ENCODE assay signal across 18 mouse cellular contexts in genomic region chr11:44654340-44655019, GRCm38 (mm10). TPM values are rescaled to one million over a fixed set of nuclear protein-coding genes. Genes with fewer than 3 reads are reported as not detected.
A peak's percentile ranks its signal among the peaks of the same experiment; 100 is the strongest.
DNase-seq lines count a peak whose midpoint lies in the region; ATAC-seq lines count a peak whose summit lies in the region.
"Had no signal": no experiment of that assay in that cellular context is flagged by ENCODE, and none has a peak within 500 bp of the region (broad histone marks: within the 10 kb centered on the region; RNA-seq: fewer than 3 reads in every experiment).

No protein-coding gene starts in this region.

- peak overlapping the region; percentile 15; the same call in 1 of the 2 replicates for H3K27ac ChIP-seq in forebrain, embryonic 12.5 days
- no peak overlapping the region for H3K27ac ChIP-seq in forebrain, embryonic 16.5 days (ENCODE audit: low read length)
- peak overlapping the region; percentile 77 for H3K27ac ChIP-seq in hindbrain, embryonic 12.5 days
- peak overlapping the region; percentile 45; the same call in 1 of the 2 replicates for H3K27ac ChIP-seq in midbrain, embryonic 11.5 days (ENCODE audit: low read depth, low read length)
- H3K27ac ChIP-seq in neural tube, embryonic 15.5 days (replicated peaks): no peak overlapping the region
- H3K27ac ChIP-seq: liver, embryonic 15.5 days; neural tube, embryonic 12.5 days had no signal

- DNase-seq in midbrain, embryonic 11.5 days (ENCODE audit: low spot score, missing footprints): peak; percentile 84
- no peak for DNase-seq in right cerebral cortex, postnatal 36 days (ENCODE audit: low spot score in 2 of 2)
- DNase-seq in lung, postnatal 10 days: no peak
- DNase-seq in layer of hippocampus, postnatal 36 days: no peak
- DNase-seq: adrenal gland, postnatal 14 days; cerebellum, postnatal 10 days; gastrocnemius, postnatal 10 days; kidney, adult 2 months; kidney, postnatal 25 days; lung, postnatal 4 days had no signal

- H3K4me1 ChIP-seq in forebrain, embryonic 12.5 days: peaks cover 47% of the 10 kb centered on the region
- no peaks in the 10 kb centered on the region for H3K4me1 ChIP-seq in forebrain, embryonic 16.5 days (replicated peaks; ENCODE audit: control insufficient read depth, insufficient read depth, low read length)
- H3K4me1 ChIP-seq in hindbrain, embryonic 12.5 days: peaks cover 44% of the 10 kb centered on the region
- peaks cover 40% of the 10 kb centered on the region for H3K4me1 ChIP-seq in midbrain, embryonic 11.5 days (ENCODE audit: control insufficient read depth, insufficient read depth, low read length)
- peaks cover 40% of the 10 kb centered on the region for H3K4me1 ChIP-seq in neural tube, embryonic 15.5 days
- H3K4me1 ChIP-seq: liver, embryonic 15.5 days had no signal

- H3K36me3 ChIP-seq in forebrain, embryonic 12.5 days (replicated peaks): no peaks in the 10 kb centered on the region
- no peaks in the 10 kb centered on the region for H3K36me3 ChIP-seq in forebrain, embryonic 16.5 days (ENCODE audit: control insufficient read depth, insufficient read depth)
- no peaks in the 10 kb centered on the region for H3K36me3 ChIP-seq in hindbrain, embryonic 12.5 days
- H3K36me3 ChIP-seq in midbrain, embryonic 11.5 days (ENCODE audit: control insufficient read depth, insufficient read depth, low read length): no peaks in the 10 kb centered on the region
- no peaks in the 10 kb centered on the region for H3K36me3 ChIP-seq in neural tube, embryonic 15.5 days
- H3K36me3 ChIP-seq: liver, embryonic 15.5 days; neural tube, embryonic 12.5 days had no signal

- peaks cover 65% of the 10 kb centered on the region for H3K27me3 ChIP-seq in forebrain, embryonic 12.5 days
- H3K27me3 ChIP-seq in forebrain, embryonic 16.5 days (replicated peaks; ENCODE audit: control insufficient read depth, insufficient read depth, low read length): peaks cover 54% of the 10 kb centered on the region
- H3K27me3 ChIP-seq in hindbrain, embryonic 12.5 days: no peaks in the 10 kb centered on the region
- H3K27me3 ChIP-seq in midbrain, embryonic 11.5 days (ENCODE audit: control insufficient read depth, insufficient read depth, low read length): no peaks in the 10 kb centered on the region
- no peaks in the 10 kb centered on the region for H3K27me3 ChIP-seq in neural tube, embryonic 15.5 days (replicated peaks)
- H3K27me3 ChIP-seq: liver, embryonic 15.5 days; neural tube, embryonic 12.5 days; Patski had no signal

- ATAC-seq in forebrain, embryonic 12.5 days (ENCODE audit: low FRiP score): no peak; the same call in 1 of the 2 replicates
- ATAC-seq in forebrain, embryonic 16.5 days: no peak
- ATAC-seq in hindbrain, embryonic 12.5 days (ENCODE audit: low FRiP score): no peak; the same call in 1 of the 2 replicates
- peak; percentile 60; the same call in 1 of the 2 replicates for ATAC-seq in midbrain, embryonic 11.5 days (ENCODE audit: low FRiP score)
- ATAC-seq in neural tube, embryonic 15.5 days (ENCODE audit: low FRiP score): 0 out of 2 replicates have a peak, but pooled peaks have one; percentile 33
- ATAC-seq: activated CD4-positive, CD25-positive, alpha-beta regulatory T cell, adult 4 months; Patski had no signal

- H3K4me3 ChIP-seq in forebrain, embryonic 12.5 days (replicated peaks): no peak overlapping the region
- no peak overlapping the region for H3K4me3 ChIP-seq in forebrain, embryonic 16.5 days (replicated peaks; ENCODE audit: low read length)
- no peak overlapping the region for H3K4me3 ChIP-seq in hindbrain, embryonic 12.5 days
- H3K4me3 ChIP-seq in midbrain, embryonic 11.5 days (ENCODE audit: low read depth, low read length): no peak overlapping the region
- H3K4me3 ChIP-seq in neural tube, embryonic 15.5 days (replicated peaks): no peak overlapping the region
- H3K4me3 ChIP-seq: liver, embryonic 15.5 days; neural tube, embryonic 12.5 days had no signal

- H3K9me3 ChIP-seq in forebrain, embryonic 12.5 days: no peaks in the 10 kb centered on the region
- H3K9me3 ChIP-seq in forebrain, embryonic 16.5 days (ENCODE audit: control insufficient read depth, low read length): no peaks in the 10 kb centered on the region
- no peaks in the 10 kb centered on the region for H3K9me3 ChIP-seq in hindbrain, embryonic 12.5 days (replicated peaks)
- H3K9me3 ChIP-seq in midbrain, embryonic 11.5 days (ENCODE audit: control insufficient read depth, low read length): no peaks in the 10 kb centered on the region
- no peaks in the 10 kb centered on the region for H3K9me3 ChIP-seq in neural tube, embryonic 15.5 days (replicated peaks)
- H3K9me3 ChIP-seq: liver, embryonic 15.5 days; neural tube, embryonic 12.5 days had no signal

- 10% methylated on average over 8 of the region's 8 CpGs for WGBS in forebrain, embryonic 12.5 days
- 11% methylated on average over 8 of the region's 8 CpGs for WGBS in forebrain, embryonic 16.5 days
- WGBS in hindbrain, embryonic 12.5 days: 35% methylated on average over 8 of the region's 8 CpGs
- 33% methylated on average over 8 of the region's 8 CpGs for WGBS in midbrain, embryonic 11.5 days
- 43% methylated on average over 8 of the region's 8 CpGs for WGBS in neural tube, embryonic 15.5 days

- no peak overlapping the region for H3K9ac ChIP-seq in forebrain, embryonic 12.5 days
- no peak overlapping the region for H3K9ac ChIP-seq in forebrain, embryonic 16.5 days (replicated peaks; ENCODE audit: low read depth, low read length)
- no peak overlapping the region for H3K9ac ChIP-seq in hindbrain, embryonic 12.5 days
- H3K9ac ChIP-seq in midbrain, embryonic 11.5 days (ENCODE audit: low read length): no peak overlapping the region
- no peak overlapping the region for H3K9ac ChIP-seq in neural tube, embryonic 15.5 days (replicated peaks)
- H3K9ac ChIP-seq: liver, embryonic 15.5 days; neural tube, embryonic 12.5 days had no signal

- peak overlapping the region; percentile 13; the same call in 1 of the 2 replicates for H3K4me2 ChIP-seq in forebrain, embryonic 12.5 days
- no peak overlapping the region for H3K4me2 ChIP-seq in forebrain, embryonic 16.5 days (ENCODE audit: low read length)
- no peak overlapping the region for H3K4me2 ChIP-seq in hindbrain, embryonic 12.5 days (replicated peaks)
- no peak overlapping the region for H3K4me2 ChIP-seq in midbrain, embryonic 11.5 days
- H3K4me2 ChIP-seq in neural tube, embryonic 15.5 days: no peak overlapping the region
- H3K4me2 ChIP-seq: liver, embryonic 15.5 days; neural tube, embryonic 12.5 days had no signal

RNA-seq across cellular contexts. Expression of gene Ebf1, which starts 37.4 kb away (rescaled TPM):
- 26.8 and 27.2 TPM in 2 replicates for polyA plus RNA-seq in forebrain, embryonic 12.5 days (2016; fragmentation: Nextera tagmentation; extraction: Ambion mirVana)
- polyA plus RNA-seq in forebrain, embryonic 16.5 days (2015; fragmentation: Nextera tagmentation; extraction: Ambion mirVana): 33.9 and 43.7 TPM in 2 replicates
- 111 and 122 TPM in 2 replicates for polyA plus RNA-seq in hindbrain, embryonic 12.5 days (2016; fragmentation: Nextera tagmentation; extraction: Ambion mirVana)
- polyA plus RNA-seq in midbrain, embryonic 11.5 days (2014; fragmentation: Nextera tagmentation; extraction: Ambion mirVana): 73.8 and 79.2 TPM in 2 replicates
- 157 and 168 TPM in 2 replicates for polyA plus RNA-seq in neural tube, embryonic 15.5 days (2015; fragmentation: Nextera tagmentation; extraction: Ambion mirVana)
- total RNA-seq in layer of hippocampus, postnatal 36 days (2021): 1 to 10 TPM; 2.6 to 3.1 TPM

Comparison
In these comparisons a context has a peak if more than half of its experiments do, and no peak if none do; other contexts are left out.
1. H3K27ac ChIP-seq: peak in forebrain, embryonic 12.5 days (single experiment), hindbrain, embryonic 12.5 days (single experiment) and midbrain, embryonic 11.5 days (single experiment); none in forebrain, embryonic 16.5 days (single experiment) and neural tube, embryonic 15.5 days (single experiment).
2. ATAC-seq: peak in midbrain, embryonic 11.5 days (single experiment) and neural tube, embryonic 15.5 days (single experiment); none in forebrain, embryonic 12.5 days (single experiment), forebrain, embryonic 16.5 days (single experiment) and hindbrain, embryonic 12.5 days (single experiment).